Mouse (Mus musculus) testis, postnatal 14 days (tissue): Measurements from ENCODE around the gene Spcs3.

ENCODE experiments used
- DNase-seq: peaks from one replicate; pipeline ENCODE4 v3.0.0; 2021; ENCODE audit warnings: low spot score

Gene Spcs3

DNA sequence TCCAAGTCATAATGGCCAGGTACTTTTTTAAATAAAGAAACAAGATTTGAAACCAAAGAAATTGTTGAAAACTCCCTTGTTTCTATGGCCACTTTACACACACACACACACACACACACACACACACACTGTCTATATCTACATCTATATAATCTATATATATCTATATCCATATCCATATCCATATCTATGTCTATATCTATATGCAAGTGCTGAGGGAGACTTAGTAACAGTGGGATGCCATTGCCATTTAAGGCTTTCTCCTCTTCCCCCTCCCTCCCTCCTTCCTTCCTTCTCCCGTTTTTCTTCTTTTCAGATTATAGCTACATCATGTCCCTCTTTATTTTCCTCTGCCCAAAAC, 21.7 kb downstream of the Spcs3 start:
- DNase-seq, result no peak

DNA sequence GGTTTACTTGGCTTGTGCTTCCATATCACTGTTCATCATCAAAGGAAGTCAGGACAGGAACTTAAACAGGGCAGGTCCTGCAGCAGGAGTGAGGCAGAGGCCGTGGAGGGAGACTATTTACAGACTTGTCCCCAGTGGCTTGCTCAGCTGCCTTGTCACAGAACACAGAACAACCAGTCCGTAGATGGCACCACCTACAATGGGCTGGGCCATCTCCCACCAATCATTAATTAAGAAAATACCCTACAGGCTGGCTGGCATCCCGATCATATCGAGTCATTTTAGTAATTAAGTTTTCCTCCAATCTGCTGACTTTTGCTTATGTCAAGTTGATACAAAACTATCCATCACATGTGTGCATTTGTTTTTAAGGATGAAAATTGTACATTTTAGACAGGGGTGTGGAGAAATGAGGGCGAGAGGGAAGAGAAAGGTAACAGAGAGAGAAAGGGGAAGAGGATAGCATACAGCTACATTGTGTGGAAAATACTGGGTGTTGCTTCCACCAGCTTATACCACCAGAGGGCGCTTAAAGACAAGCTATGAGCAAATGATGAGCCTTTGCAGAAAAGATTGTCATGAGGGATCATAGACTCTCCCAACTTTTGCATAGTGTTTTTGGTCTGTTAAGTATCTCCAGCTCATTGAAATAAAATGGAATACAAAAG, 22.2 kb downstream of the Spcs3 start:
- peak; percentile 44 for DNase-seq

DNA sequence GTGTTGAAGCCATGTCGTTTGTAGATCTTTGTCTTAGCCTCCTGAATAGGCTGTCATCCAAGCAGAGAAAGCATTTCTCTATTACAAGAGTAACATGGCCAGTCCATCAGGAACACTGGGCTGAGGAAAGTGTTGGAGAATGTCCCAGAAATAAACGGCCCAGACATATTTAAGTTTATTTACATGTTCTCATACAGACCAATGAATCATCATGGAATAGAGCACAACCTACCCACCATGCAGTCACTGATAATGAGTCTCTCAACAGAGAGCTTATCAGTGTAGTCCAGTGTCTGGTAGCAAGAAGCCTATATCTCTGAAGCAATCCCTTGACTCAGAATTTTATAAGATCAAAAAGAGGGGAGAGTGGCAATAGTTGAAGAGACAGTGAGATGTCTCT, 24.7 kb downstream of the Spcs3 start:
- DNase-seq, result no peak

DNA sequence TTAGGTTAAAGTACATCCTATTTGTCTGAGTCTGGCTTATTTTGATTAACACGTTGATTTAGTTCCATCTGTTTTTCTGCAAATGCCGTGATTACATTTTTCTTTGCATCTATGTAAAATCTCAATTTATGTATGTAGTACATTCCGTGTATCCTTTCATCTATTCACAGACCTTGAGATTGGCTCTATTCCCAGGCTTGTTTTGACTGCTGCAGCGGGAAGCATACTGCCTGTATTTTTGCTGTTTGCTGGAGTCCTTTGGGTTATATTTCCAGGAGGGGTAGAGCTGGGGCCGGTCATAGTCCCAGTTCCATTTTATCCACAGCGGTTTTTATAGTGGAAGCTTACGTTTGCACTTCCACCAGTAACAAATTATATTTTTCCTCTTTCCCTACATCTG, 26.7 kb downstream of the Spcs3 start:
- DNase-seq, result no peak

DNA sequence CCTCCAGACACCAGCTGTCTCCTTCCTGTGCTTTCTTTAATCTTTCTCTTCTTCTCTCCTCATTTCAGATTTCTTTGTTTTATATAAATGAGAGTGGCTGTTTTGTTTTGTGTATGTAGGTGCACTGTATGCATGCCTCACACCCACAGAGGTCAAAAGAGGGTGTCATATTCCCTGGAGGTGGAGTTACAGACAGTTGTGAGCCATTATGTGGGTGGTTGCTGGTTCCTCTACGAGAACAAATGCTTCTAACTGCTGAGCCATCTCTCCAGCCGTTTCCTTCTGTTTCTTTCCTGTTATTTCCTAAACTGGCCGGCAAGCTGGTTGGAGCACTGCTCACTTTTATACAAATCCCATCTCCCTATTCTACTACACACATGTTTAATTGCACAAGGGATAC, 35.9 kb downstream of the Spcs3 start:
- DNase-seq, result no peak

DNA sequence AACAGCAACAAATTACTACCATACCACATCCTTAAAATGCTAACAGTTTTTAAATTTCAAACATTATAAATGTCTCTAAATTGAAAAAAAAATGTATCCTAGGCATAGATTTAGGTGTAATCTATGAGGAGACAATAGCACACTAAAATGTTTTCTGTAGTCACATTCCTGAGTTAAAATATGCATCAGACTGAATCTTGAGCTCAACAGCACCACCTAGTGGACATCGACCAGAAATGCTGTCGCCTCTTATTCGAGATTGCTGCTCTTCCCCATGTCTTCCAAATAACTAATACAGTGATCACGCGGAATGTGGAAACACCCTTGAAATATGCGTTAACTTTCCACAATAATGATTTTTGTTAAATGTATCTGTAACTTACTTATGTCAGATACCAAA, 36.7 kb downstream of the Spcs3 start:
- no peak for DNase-seq

DNA sequence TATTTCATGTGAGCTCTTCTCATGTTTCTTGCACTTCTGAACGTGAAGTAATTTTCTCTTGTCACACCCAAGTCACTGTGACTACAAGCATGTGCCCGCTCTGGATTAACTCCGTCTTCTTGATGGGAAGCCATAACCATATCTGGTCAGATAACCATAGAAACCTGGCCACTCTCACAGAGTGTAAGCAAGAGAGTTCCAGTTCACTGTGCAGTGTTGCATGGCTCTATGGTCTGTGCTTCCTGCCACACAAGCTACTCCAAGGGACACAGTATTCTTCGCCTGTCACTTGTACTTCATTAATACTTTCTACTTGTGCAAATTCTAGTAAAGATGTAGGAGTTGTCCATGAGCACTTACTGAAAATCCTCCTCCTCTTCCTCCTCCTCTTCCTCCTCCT, 37.9 kb downstream of the Spcs3 start:
- DNase-seq, result no peak

DNA sequence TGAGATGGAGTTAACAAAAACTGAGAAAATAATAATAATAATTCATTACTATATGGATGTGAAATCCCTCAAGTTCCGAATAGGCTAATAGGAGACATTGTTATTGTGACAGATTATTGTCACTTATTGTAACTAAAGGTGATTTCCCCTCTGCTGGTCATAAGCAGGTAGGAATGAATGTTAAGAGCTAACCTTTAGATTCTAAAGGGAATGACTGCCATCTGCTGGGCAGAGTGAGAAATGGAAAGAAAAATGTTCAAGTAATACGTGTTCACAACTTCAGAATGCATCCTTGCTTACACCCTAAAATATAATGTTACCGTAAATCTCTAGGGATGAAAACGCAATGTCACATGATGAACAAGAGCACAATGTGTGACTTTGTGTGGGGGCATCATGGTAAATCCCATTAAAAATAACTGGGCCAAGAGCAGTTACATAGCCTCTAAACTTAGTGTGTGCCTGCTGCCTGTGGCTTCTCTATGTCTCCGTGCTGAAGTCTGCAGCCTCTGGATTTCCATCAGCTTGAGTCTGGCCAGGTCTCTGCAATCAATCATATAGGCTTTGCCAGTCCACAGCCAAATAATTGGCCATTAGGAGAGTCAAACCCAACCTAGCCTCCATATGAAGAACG, 38.6 kb downstream of the Spcs3 start:
- DNase-seq, result no peak

DNA sequence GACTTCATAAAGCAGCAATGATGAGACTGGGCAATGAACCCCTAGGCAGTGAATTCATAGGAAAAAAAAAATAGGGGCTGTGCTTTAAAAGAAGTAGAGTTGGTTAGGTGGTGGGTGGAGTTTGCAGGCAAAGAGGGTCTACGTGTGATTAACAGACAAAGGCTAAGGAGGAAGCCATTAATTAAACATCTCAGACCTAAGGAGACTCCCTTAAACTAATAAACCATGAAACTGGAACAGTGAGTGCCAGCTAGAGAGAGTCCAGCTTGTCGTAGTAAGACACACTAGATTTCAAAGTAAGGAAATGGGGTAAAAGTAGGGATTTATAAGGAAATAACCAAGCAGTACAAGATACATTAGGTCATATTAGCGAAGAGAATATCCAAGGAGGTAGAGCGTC, 41.4 kb downstream of the Spcs3 start:
- no peak for DNase-seq

DNA sequence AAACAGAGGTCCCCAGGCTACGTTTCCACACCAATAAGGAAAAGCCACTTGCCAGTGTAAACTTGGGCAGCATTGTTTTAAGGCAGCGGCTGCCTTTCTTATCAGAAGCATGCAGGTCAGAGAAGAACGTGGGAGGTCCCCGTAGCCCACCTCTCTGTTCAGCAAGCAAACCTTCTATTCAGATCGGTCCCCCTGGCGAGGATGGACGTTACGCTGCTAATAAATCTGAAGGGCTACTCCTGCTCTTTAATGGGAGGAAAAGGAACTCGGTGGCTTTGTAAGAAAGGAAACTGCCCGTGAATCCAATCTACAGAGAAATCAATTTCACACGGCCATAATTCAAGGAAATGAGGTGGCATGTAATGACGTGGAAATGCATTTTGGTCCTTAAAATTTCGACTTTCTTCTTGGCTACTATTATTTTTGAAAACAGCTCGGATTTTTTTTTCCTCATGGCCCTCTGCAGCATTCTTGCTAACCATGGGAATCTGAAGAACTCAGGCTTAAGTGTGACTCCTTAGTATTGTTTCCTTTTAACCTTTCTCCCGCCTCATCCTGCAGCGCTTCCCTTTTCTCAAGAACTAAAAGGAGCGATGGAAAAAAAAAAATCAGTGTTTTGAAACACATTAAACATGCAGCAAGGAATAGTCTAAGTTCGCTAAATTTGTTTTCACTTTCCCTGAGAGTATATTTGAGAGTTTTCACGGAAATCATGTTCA, 43.1 kb downstream of the Spcs3 start:
- DNase-seq, result no peak
